In genomic region chr3:153441329-153441728, GRCm38 (mm10) we compare ENCODE assay signal across 31 mouse cellular contexts.
DNase-seq lines count a peak whose midpoint lies in the region; ATAC-seq and TF ChIP-seq lines count a peak whose summit lies in the region.
"Had no signal": no experiment of that assay in that cellular context is flagged by ENCODE, and none has a peak within 500 bp of the region (broad histone marks: within the 10 kb centered on the region; RNA-seq: fewer than 3 reads in every experiment).

No protein-coding gene starts in this region.

- H3K4me1 ChIP-seq in forebrain, embryonic 13.5 days = 0 out of 2 replicates have a peak, but pooled peaks cover 3% of the 10 kb centered on the region
- H3K4me1 ChIP-seq in forebrain, embryonic 15.5 days = 0 out of 2 replicates have a peak, but pooled peaks cover 6% of the 10 kb centered on the region
- no peaks in the 10 kb centered on the region for H3K4me1 ChIP-seq in liver, postnatal 0 days (ENCODE audit: insufficient read depth)
- H3K4me1 ChIP-seq: embryonic facial prominence, embryonic 15.5 days; heart, embryonic 12.5 days; neural tube, embryonic 12.5 days had no signal

- no peak overlapping the region for H3K4me3 ChIP-seq in forebrain, embryonic 13.5 days
- H3K4me3 ChIP-seq in forebrain, embryonic 15.5 days = no peak overlapping the region
- H3K4me3 ChIP-seq in liver, postnatal 0 days (ENCODE audit: low read depth, low read length) = no peak overlapping the region
- H3K4me3 ChIP-seq: embryonic facial prominence, embryonic 15.5 days; heart, adult 2 months; heart, embryonic 12.5 days; limb, embryonic 13.5 days; neural tube, embryonic 12.5 days had no signal

- H3K27me3 ChIP-seq in forebrain, embryonic 13.5 days = no peaks in the 10 kb centered on the region
- no peaks in the 10 kb centered on the region for H3K27me3 ChIP-seq in forebrain, embryonic 15.5 days
- H3K27me3 ChIP-seq in liver, postnatal 0 days (ENCODE audit: insufficient read depth, low read length) = no peaks in the 10 kb centered on the region
- H3K27me3 ChIP-seq: CH12.LX; embryonic facial prominence, embryonic 15.5 days; heart, embryonic 12.5 days; limb, embryonic 13.5 days; neural tube, embryonic 12.5 days had no signal

- peak; percentile 11 to 48 for DNase-seq in frontal cortex, adult 2 months (ENCODE audit: extremely low spot score in 1 of 2, low spot score in 1 of 2)
- no peak for DNase-seq in frontal cortex, postnatal 14 days (ENCODE audit: low spot score in 2 of 2)
- peak; percentile 75 for DNase-seq in brain, adult 2 months (ENCODE audit: low read depth, low spot score)
- peak; percentile 35 for DNase-seq in right cerebral cortex, postnatal 25 days
- no peak for DNase-seq in liver, postnatal 0 days
- no peak for DNase-seq in ovary, postnatal 10 days (ENCODE audit: low spot score)
- DNase-seq: adrenal gland, adult 2 months; adrenal gland, postnatal 36 days; cerebellum, adult 2 months; cerebellum, postnatal 14 days; heart, adult 2 months; heart, postnatal 4 days; kidney, adult 11 months; kidney, postnatal 14 days; lung, postnatal 36 days; retina, postnatal 1 day; spleen, adult 18-20 months; thymus, adult 18-20 months; thymus, postnatal 36 days had no signal

- no peaks in the 10 kb centered on the region for H3K36me3 ChIP-seq in forebrain, embryonic 13.5 days (ENCODE audit: poor library complexity, severe bottlenecking)
- H3K36me3 ChIP-seq in forebrain, embryonic 15.5 days = no peaks in the 10 kb centered on the region
- no peaks in the 10 kb centered on the region for H3K36me3 ChIP-seq in liver, postnatal 0 days (replicated peaks; ENCODE audit: insufficient read depth, low read length)
- H3K36me3 ChIP-seq: embryonic facial prominence, embryonic 15.5 days; heart, embryonic 12.5 days; limb, embryonic 13.5 days; neural tube, embryonic 12.5 days had no signal

- H3K4me2 ChIP-seq in forebrain, embryonic 13.5 days = no peak overlapping the region
- H3K4me2 ChIP-seq in forebrain, embryonic 15.5 days (replicated peaks) = no peak overlapping the region
- no peak overlapping the region for H3K4me2 ChIP-seq in liver, postnatal 0 days (ENCODE audit: low read depth, low read length)
- H3K4me2 ChIP-seq: embryonic facial prominence, embryonic 15.5 days; heart, embryonic 12.5 days; hindbrain, embryonic 14.5 days; limb, embryonic 13.5 days; liver, embryonic 11.5 days; midbrain, embryonic 11.5 days; neural tube, embryonic 12.5 days had no signal

- no peak overlapping the region for H3K27ac ChIP-seq in forebrain, embryonic 13.5 days
- no peak overlapping the region for H3K27ac ChIP-seq in forebrain, embryonic 15.5 days (replicated peaks)
- H3K27ac ChIP-seq in liver, postnatal 0 days (ENCODE audit: low read depth) = no peak overlapping the region
- H3K27ac ChIP-seq: embryonic facial prominence, embryonic 15.5 days; heart, adult 2 months; hindbrain, embryonic 14.5 days; limb, embryonic 13.5 days; neural tube, embryonic 12.5 days had no signal

- no peak overlapping the region for H3K9ac ChIP-seq in forebrain, embryonic 13.5 days
- no peak overlapping the region for H3K9ac ChIP-seq in forebrain, embryonic 15.5 days (replicated peaks)
- H3K9ac ChIP-seq in liver, postnatal 0 days (replicated peaks) = no peak overlapping the region
- H3K9ac ChIP-seq: embryonic facial prominence, embryonic 15.5 days; heart, embryonic 12.5 days; hindbrain, embryonic 14.5 days; limb, embryonic 13.5 days; neural tube, embryonic 12.5 days had no signal

- no peaks in the 10 kb centered on the region for H3K9me3 ChIP-seq in forebrain, embryonic 13.5 days (replicated peaks)
- no peaks in the 10 kb centered on the region for H3K9me3 ChIP-seq in forebrain, embryonic 15.5 days
- H3K9me3 ChIP-seq in liver, postnatal 0 days (ENCODE audit: low read length) = no peaks in the 10 kb centered on the region
- H3K9me3 ChIP-seq: embryonic facial prominence, embryonic 15.5 days; heart, embryonic 12.5 days; limb, embryonic 13.5 days; neural tube, embryonic 12.5 days had no signal

- ATAC-seq in forebrain, embryonic 13.5 days = peak; percentile 33; the same call in 1 of the 2 replicates
- ATAC-seq in forebrain, embryonic 15.5 days (replicated peaks) = no peak
- no peak for ATAC-seq in liver, postnatal 0 days
- ATAC-seq: activated CD4-positive, CD25-positive, alpha-beta regulatory T cell, adult 4 months; midbrain, embryonic 16.5 days had no signal

- no peak for TF ChIP-seq CTCF in liver, postnatal 0 days (IDR thresholded peaks at IDR 0.05; ENCODE audit: low read depth)

- TF ChIP-seq EP300 in liver, postnatal 0 days (IDR thresholded peaks at IDR 0.05; ENCODE audit: low read depth) = no peak

- 89% methylated on average over 9 of the region's 9 CpGs for WGBS in forebrain, embryonic 13.5 days
- WGBS in forebrain, embryonic 15.5 days = 74% methylated on average over 9 of the region's 9 CpGs
- 82% methylated on average over 9 of the region's 9 CpGs for WGBS in liver, postnatal 0 days (ENCODE audit: insufficient replicate concordance)

Comparison
In these comparisons a context has a peak if more than half of its experiments do, and no peak if none do; other contexts are left out.
1. DNase-seq: peak in frontal cortex, adult 2 months (2 of 2), brain, adult 2 months (single experiment) and right cerebral cortex, postnatal 25 days (single experiment); none in frontal cortex, postnatal 14 days (0 of 2), liver, postnatal 0 days (single experiment) and ovary, postnatal 10 days (single experiment).